Mouse (Mus musculus) lung, adult 18-20 months (tissue): ENCODE measurements around the gene Chst1.

Source experiments
- DNase-seq, 2 experiments: peaks; one replicate each; pipeline ENCODE4 v3.0.0; 2022; ENCODE audit warnings: mixed read lengths in 2 of 2

Chst1 gene

GRCm38 (mm10) chr2:92599487-92600347 is at the start of gene Chst1:
Chst1 (plus strand) TSS chr2:92599707.
- no peak for DNase-seq

DNA sequence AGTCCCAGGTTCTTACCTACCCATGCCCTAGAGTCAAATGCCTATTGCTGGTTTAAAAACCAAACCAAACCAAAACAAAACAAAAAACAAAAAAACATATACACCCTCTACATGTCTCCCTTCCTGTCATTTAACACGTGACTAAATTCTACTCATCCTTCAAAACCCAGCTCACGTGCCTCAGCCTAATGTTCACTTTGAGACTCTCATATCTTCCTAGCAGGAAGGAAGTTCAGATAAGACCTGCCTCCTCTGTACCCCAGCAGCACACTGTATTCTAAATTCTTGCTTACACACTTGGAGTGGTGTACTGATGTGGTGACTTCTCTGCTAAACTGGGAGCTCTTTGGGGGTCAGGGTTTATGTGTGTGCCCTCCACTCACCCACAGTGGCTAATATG is 49.5 kb upstream of the Chst1 start:
- DNase-seq = no peak

GRCm38 (mm10) chr2:92554536-92554935 is 45.0 kb upstream of the Chst1 start:
- no peak for DNase-seq

DNA sequence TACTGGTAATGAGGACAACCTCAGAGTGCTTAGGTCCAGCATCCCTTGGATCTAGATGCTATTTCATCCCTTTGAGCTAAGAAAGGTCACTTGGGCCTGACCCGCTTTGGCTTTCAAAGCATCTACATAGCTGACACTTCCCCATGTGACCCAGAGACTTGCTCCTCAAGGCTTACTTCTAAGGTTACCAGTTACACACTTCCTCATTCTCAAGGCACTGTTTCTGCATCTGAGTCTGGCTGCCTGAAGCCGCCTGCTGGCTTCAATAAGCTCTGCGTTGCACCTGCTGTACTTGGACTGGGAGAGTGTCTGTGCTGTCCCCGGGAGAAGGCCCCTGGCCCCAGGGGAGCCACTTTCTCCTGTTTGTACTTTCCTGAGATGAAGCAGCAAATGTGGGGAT is 36.6 kb upstream of the Chst1 start:
- no peak for DNase-seq

DNA sequence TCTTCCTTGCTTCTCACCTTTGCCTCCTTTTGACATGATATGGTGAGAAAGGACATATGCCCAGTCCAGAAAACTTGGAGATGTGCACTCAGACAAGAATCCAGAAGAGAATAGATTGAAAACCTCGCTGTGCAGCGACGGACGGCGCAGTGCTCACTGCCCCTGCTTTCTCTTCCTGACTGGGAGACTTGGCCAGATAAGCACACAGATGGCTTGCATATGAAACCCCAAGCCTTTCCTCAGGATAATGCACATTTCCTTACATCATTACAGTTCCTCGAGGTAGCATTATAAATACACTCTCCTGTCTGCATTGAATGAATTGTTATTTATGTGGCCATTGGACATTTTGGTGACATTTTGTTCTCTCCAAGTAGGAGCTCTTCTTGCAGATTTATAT is 28.9 kb upstream of the Chst1 start:
- no peak for DNase-seq

DNA sequence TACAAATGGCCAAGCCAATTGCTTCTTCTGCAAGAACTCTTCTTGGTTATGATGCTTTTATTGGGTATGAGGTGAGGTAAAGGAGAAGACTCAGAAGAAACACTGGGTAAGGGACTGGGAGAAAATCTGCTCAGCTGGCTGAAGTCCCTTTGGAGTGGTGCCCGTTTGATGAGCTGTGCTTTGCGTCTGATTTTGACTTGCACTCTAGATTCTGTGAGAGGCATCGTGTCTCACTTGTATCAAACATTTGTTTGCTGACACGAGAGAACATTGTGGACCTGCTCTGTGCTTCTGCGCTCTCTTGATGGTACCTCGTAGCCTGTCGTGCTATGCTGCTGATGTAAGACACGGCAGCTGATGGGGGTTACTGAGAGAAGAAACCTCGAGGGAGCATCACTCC is 21.7 kb upstream of the Chst1 start:
- no peak for DNase-seq

GRCm38 (mm10) chr2:92581302-92581701 is 18.2 kb upstream of the Chst1 start:
- no peak for DNase-seq

- DNase-seq = no peak
These were observed 16.9 kb upstream of the Chst1 start for GRCm38 (mm10) chr2:92582596-92582995.

DNA sequence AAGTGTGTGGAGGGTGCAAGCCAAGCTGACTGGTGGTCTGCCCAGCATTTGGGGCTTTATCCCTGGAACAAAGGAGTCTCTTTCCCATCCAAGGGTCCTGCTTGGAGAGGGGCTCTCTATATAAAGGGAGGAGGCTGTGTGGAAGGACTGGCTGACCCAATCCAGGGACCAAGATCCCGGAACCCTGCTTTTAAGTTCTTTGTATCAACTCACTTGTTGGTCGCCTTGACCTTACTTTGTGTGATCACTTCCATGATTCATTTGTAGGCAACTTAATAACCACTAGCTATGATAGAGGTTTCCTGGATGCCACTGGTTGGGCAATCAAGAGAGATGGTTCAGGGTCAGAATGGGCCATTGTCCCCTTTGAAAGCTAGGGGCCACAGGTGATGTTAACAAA is 11.7 kb upstream of the Chst1 start:
- DNase-seq = no peak

- DNase-seq = no peak
These were observed 4.4 kb upstream of the Chst1 start for GRCm38 (mm10) chr2:92594929-92595730.

- DNase-seq = no peak
These were observed 2.2 kb upstream of the Chst1 start for GRCm38 (mm10) chr2:92597291-92597690.

DNA sequence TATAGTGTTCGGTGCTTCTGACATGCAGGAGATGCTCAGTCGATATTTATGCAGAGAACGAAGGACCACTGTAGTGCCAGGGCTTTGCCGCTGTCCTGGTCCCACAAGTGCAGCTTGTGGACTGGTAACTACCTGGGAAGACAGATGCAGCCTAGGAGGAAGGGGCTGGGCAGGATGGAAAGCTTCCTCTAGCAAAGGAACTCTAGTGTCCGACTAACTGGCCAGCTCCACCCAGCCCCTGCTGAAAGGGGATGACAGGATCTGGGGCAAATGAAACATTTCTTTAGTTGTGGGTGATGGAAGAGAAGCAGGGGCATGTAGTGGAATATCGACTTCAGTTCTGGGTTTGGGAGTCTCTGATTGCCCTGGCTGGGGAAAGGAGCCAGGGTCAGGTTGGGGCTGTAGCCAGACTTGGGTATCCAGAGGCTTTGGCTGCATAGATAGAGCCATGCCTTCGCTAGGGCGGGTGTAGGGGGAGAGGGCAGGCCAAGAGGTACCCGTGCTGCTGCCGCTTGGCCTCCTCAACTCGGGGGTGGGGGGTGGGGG is 493 bp upstream of the Chst1 start:
- no peak for DNase-seq

GRCm38 (mm10) chr2:92600348-92600670 is 802 bp downstream of the Chst1 start:
- DNase-seq = no peak

DNA sequence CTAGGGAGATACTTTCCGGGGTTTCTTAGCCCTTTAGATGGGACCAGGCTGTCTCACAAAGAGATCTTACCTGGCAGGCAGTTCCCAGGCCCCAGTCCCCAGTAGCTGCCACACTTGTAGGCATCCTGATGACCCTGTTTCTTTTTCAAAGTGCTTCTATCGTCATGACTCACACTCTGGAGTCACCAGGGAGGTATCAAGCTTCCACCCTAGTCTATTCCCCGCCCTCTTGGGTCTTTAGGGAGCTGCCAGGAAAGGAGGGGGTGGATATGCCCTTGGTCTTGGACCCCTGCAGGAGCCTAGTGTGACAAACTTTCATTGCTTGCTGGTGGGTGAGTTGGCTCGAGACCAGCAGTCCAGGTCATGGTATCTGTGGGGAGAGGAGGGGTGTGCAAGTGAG is 1.7 kb downstream of the Chst1 start:
- DNase-seq = no peak

GRCm38 (mm10) chr2:92602073-92602472 is 2.6 kb downstream of the Chst1 start:
- DNase-seq = no peak

GRCm38 (mm10) chr2:92603591-92603990 is 4.1 kb downstream of the Chst1 start:
- DNase-seq = no peak

DNA sequence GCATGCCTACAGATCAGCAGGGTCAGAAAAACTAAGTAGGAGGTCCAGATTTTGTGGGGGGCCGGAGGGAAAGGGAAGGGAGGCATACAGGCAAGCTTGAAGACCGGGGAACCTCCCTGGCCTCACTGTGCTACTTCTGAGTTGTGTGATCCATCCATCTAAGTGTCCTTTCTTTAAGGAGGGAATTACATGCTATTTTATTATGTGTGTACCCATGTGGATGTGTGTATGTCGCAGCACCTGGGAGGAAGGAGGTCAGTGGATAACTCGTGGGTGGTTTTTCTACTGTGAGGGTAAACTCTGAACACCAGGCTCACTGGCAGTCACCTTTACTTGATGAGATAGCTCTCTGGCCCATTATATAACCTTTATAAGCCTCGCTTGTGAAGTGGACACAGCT is 5.1 kb downstream of the Chst1 start:
- no peak for DNase-seq

- peak; percentile 19 to 54 for DNase-seq
These were observed 6.5 kb downstream of the Chst1 start for GRCm38 (mm10) chr2:92605995-92606394.

DNA sequence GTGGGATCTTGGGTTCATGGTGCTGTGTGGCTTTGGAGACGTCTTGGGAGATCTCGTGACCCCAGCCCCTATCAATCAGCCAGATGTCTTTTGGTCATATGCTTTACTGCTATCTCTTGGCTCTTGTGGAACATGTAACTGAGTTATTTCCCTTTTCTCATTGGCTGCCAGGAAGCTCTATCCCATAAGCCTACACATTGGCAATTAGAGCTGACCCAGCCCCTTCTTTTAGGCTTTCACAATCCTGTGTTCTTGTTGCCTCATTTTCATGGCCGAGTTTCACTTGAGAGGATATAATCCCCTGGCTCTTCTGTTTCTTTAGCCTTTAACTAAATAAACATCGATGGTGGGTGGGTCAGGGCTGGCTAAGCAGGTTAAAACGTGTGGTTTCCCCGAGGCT is 7.6 kb downstream of the Chst1 start:
- DNase-seq = no peak

- no peak for DNase-seq
These were observed 8.1 kb downstream of the Chst1 start for GRCm38 (mm10) chr2:92607592-92607991.

DNA sequence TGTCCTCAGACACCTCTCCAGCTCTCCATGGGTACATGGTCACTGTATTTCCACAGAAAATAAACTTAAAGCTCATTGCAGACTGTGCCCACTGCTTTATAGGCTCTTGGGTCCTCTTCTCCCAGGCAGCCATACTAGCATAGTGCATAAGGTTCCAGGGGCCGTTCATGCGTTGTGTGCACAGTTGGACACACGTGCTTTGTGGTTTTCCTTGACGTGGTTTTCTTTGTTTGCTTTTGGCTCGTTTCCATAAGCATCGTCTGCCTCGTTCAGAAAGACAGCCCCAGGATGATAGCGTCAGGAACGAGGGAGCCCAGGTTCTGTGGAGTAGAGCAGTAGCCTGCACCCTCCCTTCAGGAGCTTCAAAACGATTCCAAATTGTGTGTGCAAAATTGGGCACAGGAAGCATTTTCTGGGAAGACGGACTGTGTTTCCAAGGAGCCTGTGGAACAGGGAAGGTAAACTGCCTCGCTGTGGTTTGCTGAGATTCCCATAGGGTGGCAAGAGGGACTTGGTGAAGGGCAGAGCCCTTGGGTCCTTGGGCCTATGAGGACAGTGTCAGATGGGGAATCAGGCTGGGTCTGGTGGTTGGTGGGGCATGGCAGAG is 8.6 kb downstream of the Chst1 start:
- no peak for DNase-seq

GRCm38 (mm10) chr2:92608810-92609581 is 9.5 kb downstream of the Chst1 start:
- peak in 1 of 2 experiments; percentile 37 for DNase-seq
